Mouse (Mus musculus): ENCODE measurements around the gene Arid3c.

Gene Arid3c

DNA sequence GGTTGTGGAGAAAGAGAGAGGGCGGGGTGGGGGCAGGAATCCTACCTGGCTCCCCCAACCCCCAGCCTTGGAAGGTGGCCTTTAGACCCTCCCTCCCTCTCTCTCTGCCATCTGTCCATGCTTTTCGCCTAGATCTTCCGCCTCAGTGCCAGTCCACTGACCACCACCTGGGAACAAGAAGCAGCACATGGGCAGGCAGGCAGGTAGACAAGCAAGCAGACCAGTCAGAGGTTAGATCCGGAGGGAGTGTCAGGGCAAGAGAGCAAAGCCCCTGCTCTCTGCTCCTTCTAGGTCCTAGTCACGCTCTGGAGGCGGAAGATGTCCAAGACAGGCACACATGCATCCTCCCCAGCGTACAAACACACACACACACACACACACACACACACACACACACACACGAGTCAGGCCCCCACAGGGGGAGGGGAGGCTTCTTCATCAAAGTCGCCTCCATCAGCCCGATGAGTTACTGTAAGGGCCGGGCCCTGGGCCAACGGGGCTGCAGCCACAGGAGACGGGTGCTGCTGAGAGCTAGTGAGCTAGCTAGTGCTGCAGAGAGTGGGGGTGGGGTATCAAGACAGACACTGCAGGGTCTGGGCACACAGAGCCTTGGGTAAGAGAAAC, 53.8 kb downstream of the Arid3c start:
- no peak for DNase-seq (ENCODE audit: low spot score)

DNA sequence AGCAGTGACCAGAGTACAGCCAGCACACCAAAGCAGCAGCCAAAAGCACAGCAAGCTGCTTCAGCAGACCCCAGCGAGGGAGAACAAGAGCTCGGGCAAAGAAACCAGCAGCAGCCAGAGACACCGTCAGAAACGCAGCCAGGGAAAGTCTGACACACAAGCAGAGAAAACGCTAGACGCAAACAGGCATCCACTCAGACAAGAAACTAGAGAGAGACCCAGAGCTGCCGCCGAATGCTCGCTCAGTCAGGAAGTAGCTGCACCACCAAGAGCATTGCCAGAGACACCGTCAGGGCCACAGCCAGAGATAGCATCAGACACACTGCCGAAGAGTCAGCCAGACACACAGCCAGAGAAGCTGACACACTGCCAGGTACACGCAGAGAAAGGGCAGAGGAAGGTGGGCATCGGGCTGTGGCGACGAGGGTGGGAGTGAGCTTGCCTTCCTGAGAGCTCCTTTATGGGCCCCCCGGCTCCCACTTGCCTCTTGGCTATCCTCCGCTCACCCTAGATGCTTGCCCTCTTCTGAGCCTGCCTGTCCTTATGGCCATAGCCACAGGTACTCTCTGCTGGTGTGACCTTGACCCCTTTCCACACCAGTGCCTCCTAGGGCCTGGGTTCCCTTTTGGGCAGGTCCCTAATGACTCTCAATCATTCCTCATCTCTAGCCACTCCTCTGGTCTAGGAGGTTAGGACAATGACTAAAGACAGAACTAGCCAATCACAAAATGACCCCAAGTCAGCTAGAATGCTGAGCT, 54.5 kb downstream of the Arid3c start:
- DNase-seq (ENCODE audit: low spot score), result no peak

All from ovary, postnatal 14 days (tissue).